Comparison of ENCODE assay signal across 12 mouse cellular contexts in the genomic region with DNA sequence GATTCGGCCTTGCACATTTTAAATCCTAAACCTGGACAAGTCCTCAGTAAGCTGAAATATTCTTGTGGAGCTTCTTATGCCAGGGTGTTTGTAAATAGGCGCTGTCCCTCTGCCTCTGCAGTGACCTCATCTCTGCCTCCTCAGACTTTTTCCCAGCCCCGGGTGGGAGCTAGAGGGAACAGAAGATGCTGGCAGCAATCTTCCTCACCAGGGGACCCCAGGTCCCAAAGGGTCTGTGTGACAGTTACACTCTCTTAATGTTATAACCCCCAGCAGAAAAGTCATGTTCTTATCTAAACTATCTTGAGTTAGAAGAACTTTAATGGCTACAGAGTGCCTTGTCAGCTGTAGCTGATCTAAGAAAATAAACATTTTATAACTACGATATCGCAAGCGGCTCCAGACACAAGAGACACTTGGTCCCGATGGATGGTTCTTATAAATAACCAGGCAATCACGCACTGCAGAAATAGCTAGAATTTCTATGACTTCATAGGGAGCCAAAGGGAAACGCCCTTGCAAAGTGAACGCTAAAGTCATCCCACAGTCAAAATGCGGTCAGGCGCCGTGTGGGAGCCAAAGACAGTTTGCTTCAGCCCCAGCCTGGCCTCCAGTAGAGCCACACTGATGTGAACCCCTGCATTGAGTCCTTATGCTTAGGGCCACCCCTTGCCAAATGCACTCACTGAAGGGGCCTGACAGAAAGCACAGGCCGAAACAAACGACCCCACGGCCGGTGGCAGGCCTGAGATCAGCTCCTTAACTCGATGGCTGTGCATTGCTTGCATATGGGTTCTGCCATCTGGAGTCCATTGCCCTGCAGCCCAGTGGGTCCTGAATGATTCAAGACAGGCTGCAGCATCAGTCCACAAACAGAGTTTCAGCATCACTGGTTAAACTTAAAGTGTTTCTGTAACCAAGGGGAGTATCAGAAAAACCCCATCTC.
A peak's percentile ranks its signal among the peaks of the same experiment; 100 is the strongest.
DNase-seq lines count a peak whose midpoint lies in the region; ATAC-seq and TF ChIP-seq lines count a peak whose summit lies in the region.
"Had no signal": no experiment of that assay in that cellular context is flagged by ENCODE, and none has a peak within 500 bp of the region (broad histone marks: within the 10 kb centered on the region; RNA-seq: fewer than 3 reads in every experiment).

No protein-coding gene starts in this region.

- no peak overlapping the region for H3K4me3 ChIP-seq in lung, embryonic 15.5 days
- no peak overlapping the region for H3K4me3 ChIP-seq in heart, postnatal 0 days (ENCODE audit: low read depth, low read length)
- no peak overlapping the region for H3K4me3 ChIP-seq in small intestine, adult 2 months (ENCODE audit: low read depth, low read length)
- H3K4me3 ChIP-seq: hindbrain, embryonic 12.5 days; liver, embryonic 13.5 days had no signal

- H3K27ac ChIP-seq in lung, embryonic 15.5 days: peak overlapping the region; percentile 69
- peak overlapping the region; percentile 45 for H3K27ac ChIP-seq in heart, postnatal 0 days (ENCODE audit: low read depth)
- H3K27ac ChIP-seq in small intestine, adult 2 months (ENCODE audit: insufficient read depth, low read depth, low read length): peak overlapping the region; percentile 37; the same call in 1 of the 2 replicates
- H3K27ac ChIP-seq: hindbrain, embryonic 12.5 days; liver, embryonic 13.5 days had no signal

- H3K4me1 ChIP-seq in lung, embryonic 15.5 days: peaks cover 32% of the 10 kb centered on the region
- H3K4me1 ChIP-seq in heart, postnatal 0 days (ENCODE audit: control insufficient read depth, insufficient read depth): peaks cover 19% of the 10 kb centered on the region
- peaks cover 8% of the 10 kb centered on the region; the same call in 1 of the 2 replicates for H3K4me1 ChIP-seq in small intestine, adult 2 months (ENCODE audit: control insufficient read depth, insufficient read depth, insufficient read length, low read length)

- no peaks in the 10 kb centered on the region for H3K36me3 ChIP-seq in lung, embryonic 15.5 days
- no peaks in the 10 kb centered on the region for H3K36me3 ChIP-seq in heart, postnatal 0 days (replicated peaks; ENCODE audit: control insufficient read depth, insufficient read depth, low read length)
- no peaks in the 10 kb centered on the region for H3K36me3 ChIP-seq in small intestine, adult 2 months (ENCODE audit: control insufficient read depth, insufficient read depth, low read length)
- H3K36me3 ChIP-seq: hindbrain, embryonic 12.5 days had no signal

- TF ChIP-seq CTCF in heart, postnatal 0 days (IDR thresholded peaks at IDR 0.05; ENCODE audit: low read depth): no peak
- TF ChIP-seq CTCF in small intestine, adult 2 months (IDR thresholded peaks at IDR 0.05; ENCODE audit: extremely low read depth, insufficient read length, insufficient replicate concordance, low read depth, low read length): no peak

- H3K9me3 ChIP-seq in lung, embryonic 15.5 days: no peaks in the 10 kb centered on the region
- 0 out of 2 replicates have a peak, but pooled peaks cover 4% of the 10 kb centered on the region for H3K9me3 ChIP-seq in heart, postnatal 0 days (replicated peaks; ENCODE audit: control insufficient read depth, low read length)
- H3K9me3 ChIP-seq: hindbrain, embryonic 12.5 days; liver, embryonic 13.5 days had no signal

- intact Hi-C loops in gastrocnemius, postnatal 14 days (cut with DNase I; ENCODE audit: low total_unique reads): no loop called here
- intact Hi-C loops in gastrocnemius, postnatal 36 days (cut with DNase I): no loop called here

- peak; percentile 43 for DNase-seq in gastrocnemius, postnatal 14 days
- no peak for DNase-seq in gastrocnemius, postnatal 36 days
- no peak for DNase-seq in lung, adult 18-20 months
- DNase-seq in heart, postnatal 0 days (ENCODE audit: low spot score): no peak
- DNase-seq in cerebellum, postnatal 14 days: no peak
- no peak for DNase-seq in cerebellum, adult 11 months
- DNase-seq: cerebellum, adult 9-11 months; liver, embryonic 13.5 days had no signal

- ATAC-seq in lung, embryonic 15.5 days (ENCODE audit: borderline replicate concordance, extremely low read depth, low FRiP score, low TSS enrichment): peak; percentile 71
- ATAC-seq in heart, postnatal 0 days (ENCODE audit: insufficient read depth, low read depth): peak; percentile 45
- ATAC-seq: forebrain, embryonic 16.5 days had no signal

- H3K4me2 ChIP-seq in lung, embryonic 15.5 days: no peak overlapping the region
- H3K4me2 ChIP-seq in heart, postnatal 0 days (ENCODE audit: low read depth, low read length): no peak overlapping the region
- H3K4me2 ChIP-seq: hindbrain, embryonic 12.5 days; liver, embryonic 13.5 days had no signal

- no peaks in the 10 kb centered on the region for H3K27me3 ChIP-seq in lung, embryonic 15.5 days
- no peaks in the 10 kb centered on the region for H3K27me3 ChIP-seq in heart, postnatal 0 days (ENCODE audit: control insufficient read depth, insufficient read depth, low read length)
- H3K27me3 ChIP-seq in small intestine, adult 2 months (ENCODE audit: control insufficient read depth, insufficient read depth, low read length): no peaks in the 10 kb centered on the region
- H3K27me3 ChIP-seq: hindbrain, embryonic 12.5 days; liver, embryonic 13.5 days had no signal

- WGBS in lung, embryonic 15.5 days: 29% methylated on average over 18 of the region's 18 CpGs
- WGBS in heart, postnatal 0 days: 50% methylated on average over 18 of the region's 18 CpGs
- 76% methylated on average over 18 of the region's 18 CpGs for WGBS in small intestine, adult 2 months

- no peak for TF ChIP-seq POLR2A in small intestine, adult 2 months (IDR thresholded peaks at IDR 0.05; ENCODE audit: low read depth, low read length)

- H3K9ac ChIP-seq in lung, embryonic 15.5 days: 0 out of 2 replicates have a peak overlapping the region, but pooled peaks have one; percentile 5
- H3K9ac ChIP-seq in heart, postnatal 0 days (replicated peaks; ENCODE audit: low read depth, low read length): no peak overlapping the region
- H3K9ac ChIP-seq: hindbrain, embryonic 12.5 days; liver, embryonic 13.5 days had no signal

- TF ChIP-seq EP300 in heart, postnatal 0 days (IDR thresholded peaks at IDR 0.05; ENCODE audit: low read depth): no peak
